Mouse (Mus musculus): ENCODE data around the gene Pou5f1.

GRCm38 (mm10) chr17:35550143-35550494, 44.3 kb downstream of the Pou5f1 start:
- no peak for TF ChIP-seq CTCF (conservative IDR thresholded peaks at IDR 0.05; ENCODE audit: insufficient read depth, insufficient read length, low read depth, low read length)
- TF ChIP-seq POLR2A (IDR thresholded peaks at IDR 0.05; ENCODE audit: low read depth, low read length) = no peak
